Mouse (Mus musculus) heart, postnatal 0 days (tissue): ENCODE data around the gene Cct7. TPM values are rescaled to one million over a fixed set of nuclear protein-coding genes. Genes with fewer than 3 reads are reported as not detected.

Experiments
- ATAC-seq: fragments of 200-750 bp; cut with Nextera tagmentation; 2 replicates; pipeline ENCODE4 v1.8.0; 2017; ENCODE audit warnings: low read depth, moderate number of reproducible peaks, moderate library complexity; ENCODE audit not compliant: insufficient read depth
- DNase-seq: peaks from one replicate; pipeline ENCODE4 v3.0.0-alpha.2; 2016; ENCODE audit warnings: low spot score
- H3K27ac ChIP-seq: fragments of 300-500 bp; sonication (generic); 2 replicates; pipeline ENCODE4 v1.5.1; 2014; ENCODE audit warnings: low read depth, mild to moderate bottlenecking
- H3K27me3 ChIP-seq: fragments of 300-500 bp; sonication (generic); 2 replicates; pipeline ENCODE4 v1.6.1; 2014; ENCODE audit warnings: low read length, mixed read lengths; ENCODE audit not compliant: control insufficient read depth, insufficient read depth
- H3K36me3 ChIP-seq: fragments of 300-500 bp; sonication (generic); replicated peaks from 2 replicates; pipeline ENCODE4 v1.6.1; 2014; ENCODE audit warnings: low read length, mixed read lengths; ENCODE audit not compliant: control insufficient read depth, insufficient read depth
- H3K4me1 ChIP-seq: fragments of 300-500 bp; sonication (generic); 2 replicates; pipeline ENCODE4 v1.6.1; 2014; ENCODE audit warnings: antibody characterized with exemption; ENCODE audit not compliant: control insufficient read depth, insufficient read depth
- H3K4me2 ChIP-seq: fragments of 300-500 bp; sonication (generic); 2 replicates; pipeline ENCODE4 v1.6.1; 2014; ENCODE audit warnings: low read depth, mild to moderate bottlenecking, low read length, moderate library complexity
- H3K4me3 ChIP-seq: fragments of 300-500 bp; sonication (generic); 2 replicates; pipeline ENCODE4 v1.5.1; 2014; ENCODE audit warnings: low read depth, low read length
- H3K9ac ChIP-seq: fragments of 300-500 bp; sonication (generic); replicated peaks from 2 replicates; pipeline ENCODE4 v1.6.1; 2014; ENCODE audit warnings: low read depth, low read length, mixed read lengths
- H3K9me3 ChIP-seq: fragments of 300-500 bp; sonication (generic); replicated peaks from 2 replicates; pipeline ENCODE4 v1.6.1; 2016; ENCODE audit warnings: low read length; ENCODE audit not compliant: control insufficient read depth
- CTCF ChIP-seq: IDR thresholded peaks from 2 replicates; pipeline ENCODE4 v1.5.1; 2016; ENCODE audit warnings: antibody characterized with exemption, control low read depth, low read depth
- EP300 ChIP-seq: IDR thresholded peaks from 2 replicates; pipeline ENCODE4 v1.6.1; 2016; ENCODE audit warnings: antibody characterized with exemption, low read depth
- WGBS: fragments of 180-500 bp; shearing (Covaris S2); extraction: QIAGEN DNeasy Blood & Tissue Kit; methylation state at CpG from one replicate; pipeline ENCODE4 v1.1.7; 2014; 5-methylcytosine and 5-hydroxymethylcytosine counted together
- polyA plus RNA-seq: library from polyadenylated mRNA; unstranded; fragments of >200 nt; fragmentation: Nextera tagmentation; extraction: Ambion mirVana; gene quantifications from 2 replicates; pipeline ENCODE4 v1.2.1, GENCODE M21; 2015
- total RNA-seq: library from RNA; depleted of rRNA; stranded (reverse); fragments of >200 nt; gene quantifications from 2 replicates; pipeline ENCODE4 v1.2.3, GENCODE M21; 2014; ENCODE audit warnings: low replicate concordance; rRNA removed

Gene Cct7
- 137 and 138 TPM in 2 replicates for total RNA-seq
- polyA plus RNA-seq: 243 and 246 TPM in 2 replicates

GRCm38 (mm10) chr6:85450697-85451663 lies at the start of gene Cct7:
Gene Cct7 (plus strand): TSS chr6:85451514.
- Histone ChIP-seq H3K4me2 (peak within 1 kb of the TSS; percentile 87), H3K27ac (peak within 1 kb of the TSS; percentile 92), H3K4me3 (peak within 1 kb of the TSS; percentile 68), H3K27me3 (no peaks in the 10 kb centered on the region), H3K4me1 (peaks cover 27% of the 10 kb centered on the region), H3K36me3 (peaks cover 21% of the 10 kb centered on the region), H3K9me3 (no peaks in the 10 kb centered on the region), H3K9ac (peak within 1 kb of the TSS; percentile 75)
- under 1% methylated on average over 87 of the region's 96 CpGs for WGBS
- DNase-seq (peak; percentile 100), ATAC-seq (peak; percentile 93)
- peak; percentile 50 for TF ChIP-seq CTCF
- peak; percentile 43 for TF ChIP-seq EP300

GRCm38 (mm10) chr6:85402613-85403012 lies 48.7 kb upstream of the Cct7 start:
- Histone ChIP-seq H3K4me3 (no peak overlapping the region), H3K9ac (no peak overlapping the region), H3K27ac (peak overlapping the region; percentile 65), H3K27me3 (peaks cover 7% of the 10 kb centered on the region), H3K36me3 (no peaks in the 10 kb centered on the region), H3K9me3 (no peaks in the 10 kb centered on the region), H3K4me1 (no peaks in the 10 kb centered on the region), H3K4me2 (no peak overlapping the region)
- 40% methylated on average over 2 of the region's 2 CpGs for WGBS
- ATAC-seq: peak; percentile 73
- TF ChIP-seq EP300 (peak; percentile 69), CTCF (no peak)
- peak; percentile 43 for DNase-seq

- Histone ChIP-seq H3K27ac (peak overlapping the region; percentile 65), H3K36me3 (no peaks in the 10 kb centered on the region), H3K27me3 (peaks cover 11% of the 10 kb centered on the region), H3K4me2 (no peak overlapping the region), H3K4me1 (no peaks in the 10 kb centered on the region), H3K9me3 (no peaks in the 10 kb centered on the region), H3K9ac (no peak overlapping the region), H3K4me3 (no peak overlapping the region)
- ATAC-seq: no peak
- no peak for TF ChIP-seq CTCF
- no peak for TF ChIP-seq EP300
- WGBS: 72% methylated on average over 10 of the region's 10 CpGs
- no peak for DNase-seq
Observed at GRCm38 (mm10) chr6:85403039-85403438, 48.3 kb upstream of the Cct7 start.

GRCm38 (mm10) chr6:85409003-85409402 lies 42.3 kb upstream of the Cct7 start:
- no peak for ATAC-seq

GRCm38 (mm10) chr6:85410771-85411273 lies 40.5 kb upstream of the Cct7 start:
- Histone ChIP-seq H3K4me2 (no peak overlapping the region), H3K36me3 (no peaks in the 10 kb centered on the region), H3K27ac (no peak overlapping the region), H3K27me3 (peaks cover 36% of the 10 kb centered on the region), H3K4me1 (no peaks in the 10 kb centered on the region), H3K9ac (no peak overlapping the region), H3K4me3 (no peak overlapping the region), H3K9me3 (no peaks in the 10 kb centered on the region)
- WGBS: 9% methylated on average over 13 of the region's 13 CpGs
- peak; percentile 80 for TF ChIP-seq CTCF
- TF ChIP-seq EP300: no peak
- ATAC-seq (peak; percentile 88), DNase-seq (peak; percentile 73)

More at GRCm38 (mm10) chr6:85409003-85409402, 42.3 kb upstream of the Cct7 start:
- no peak overlapping the region for H3K9ac ChIP-seq
- WGBS: 5% methylated on average over 31 of the region's 31 CpGs
- peak overlapping the region; percentile 41 for H3K4me2 ChIP-seq
- peaks cover 36% of the 10 kb centered on the region for H3K27me3 ChIP-seq
- no peak overlapping the region for H3K27ac ChIP-seq
- no peaks in the 10 kb centered on the region for H3K36me3 ChIP-seq
- DNase-seq: no peak
- TF ChIP-seq EP300: no peak
- TF ChIP-seq CTCF: no peak
- peak overlapping the region; percentile 24; the same call in 1 of the 2 replicates for H3K4me3 ChIP-seq
- no peaks in the 10 kb centered on the region for H3K9me3 ChIP-seq
- H3K4me1 ChIP-seq: no peaks in the 10 kb centered on the region
